Mouse (Mus musculus): ENCODE results near the gene Il1rl2. TPM values are rescaled to one million over a fixed set of nuclear protein-coding genes. Genes with fewer than 3 reads are reported as not detected.
"Not testable (repeated sequence)": the region's sequence is repeated elsewhere in the genome, so short reads cannot be mapped to it uniquely, and the experiment has no call there.

The Il1rl2 gene
- polyA plus RNA-seq (2015; fragmentation: Nextera tagmentation; extraction: Ambion mirVana) = 5.9 and 7.3 TPM in 2 replicates

DNA sequence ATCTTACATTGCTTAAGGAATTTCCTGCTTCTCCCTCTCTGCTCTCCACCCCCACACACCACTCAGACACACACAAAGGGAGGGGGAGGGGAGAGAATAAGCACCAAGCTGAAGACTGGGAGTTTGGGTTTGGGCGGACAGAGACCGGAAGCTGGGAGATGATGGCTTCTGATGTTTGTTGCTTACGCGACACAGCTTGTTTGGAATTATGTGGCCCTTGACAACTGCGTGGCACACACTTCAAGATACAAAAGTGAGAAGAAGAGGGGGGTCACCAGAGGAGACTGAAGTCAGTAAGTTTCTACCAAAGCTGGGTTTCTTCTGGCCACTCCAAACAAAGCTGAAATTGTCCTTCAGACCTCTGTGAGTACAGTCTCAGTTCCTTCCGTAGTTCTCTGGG, at the start of gene Il1rl2:
Gene Il1rl2 (plus strand): TSS at position 154 of the 400 bp plus-strand sequence.
- peak; percentile 48 for DNase-seq (ENCODE audit: low spot score)

DNA sequence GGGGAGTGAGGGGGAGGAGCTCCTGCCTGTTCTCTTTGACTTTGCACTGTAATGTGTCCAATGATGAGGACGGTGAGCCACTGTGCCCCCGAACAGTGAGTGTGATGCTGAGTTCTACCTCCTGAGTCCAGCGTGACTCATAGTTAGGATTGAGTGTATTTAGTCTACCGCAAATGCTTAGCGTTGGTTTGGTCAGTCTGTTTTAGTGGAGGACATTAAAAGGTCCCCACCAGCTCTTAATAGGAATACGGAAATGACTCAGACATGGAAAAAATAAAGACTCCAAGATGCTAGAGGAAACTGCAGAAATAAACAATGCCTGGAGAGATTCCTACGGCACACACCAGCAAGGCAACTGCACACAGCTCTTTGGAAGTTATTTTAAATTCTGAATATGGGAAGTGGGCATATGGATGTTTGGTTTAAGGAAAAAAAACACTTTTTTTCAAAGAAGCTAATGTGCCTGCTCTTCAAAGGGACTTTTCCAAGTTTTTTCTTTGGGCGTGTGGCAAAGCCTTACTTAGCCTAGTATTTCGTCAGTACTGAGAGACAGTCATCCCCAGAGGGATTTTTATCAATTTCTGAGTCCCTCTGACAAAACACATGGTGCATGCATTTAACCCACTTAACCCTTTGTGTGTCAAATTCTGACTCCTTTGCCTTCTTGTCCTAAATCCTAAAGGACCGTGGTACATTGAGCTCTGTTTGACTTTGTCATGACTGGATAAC, 49.0 kb upstream of the Il1rl2 start:
- no peak for DNase-seq (ENCODE audit: low spot score)

DNA sequence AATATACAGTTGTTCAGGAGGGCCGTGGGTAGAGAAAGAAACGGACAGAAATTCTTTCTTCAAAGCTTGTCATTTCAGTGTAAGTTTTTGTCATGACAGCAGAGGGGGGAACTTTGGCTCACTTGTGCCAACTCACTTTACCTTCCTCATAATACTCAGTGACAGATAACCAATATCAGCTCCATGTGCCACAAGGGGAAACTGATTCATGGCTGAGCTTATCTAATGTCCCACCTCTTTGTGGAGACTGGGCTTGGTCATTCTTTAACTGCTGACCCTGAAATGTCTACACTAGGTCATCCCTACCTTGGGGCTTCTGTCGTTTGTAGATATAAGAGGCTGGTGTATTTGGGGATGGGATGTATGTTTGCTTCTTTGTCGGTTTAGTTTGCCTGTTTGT, 46.5 kb upstream of the Il1rl2 start:
- no peak for DNase-seq (ENCODE audit: low spot score)

DNA sequence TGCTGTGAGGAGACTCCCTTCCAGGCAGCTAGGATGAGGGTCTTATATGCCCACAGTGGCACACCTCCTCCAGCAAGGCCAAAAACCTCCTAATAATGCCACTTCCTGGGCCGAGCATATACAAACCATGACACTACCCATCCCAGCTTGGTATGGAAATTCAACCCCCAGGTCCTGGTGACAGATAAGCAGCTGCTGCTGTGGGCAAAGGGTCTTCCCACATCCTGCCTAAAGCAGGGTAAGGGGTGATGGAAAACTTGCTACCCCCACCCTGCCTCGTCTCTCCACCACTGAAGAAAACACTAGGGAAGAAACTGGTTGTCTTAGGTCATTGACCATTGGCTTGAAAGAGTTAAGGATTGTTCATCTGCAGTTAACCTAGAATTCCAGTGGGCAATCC, 45.7 kb upstream of the Il1rl2 start:
- DNase-seq (ENCODE audit: low spot score) = no peak

DNA sequence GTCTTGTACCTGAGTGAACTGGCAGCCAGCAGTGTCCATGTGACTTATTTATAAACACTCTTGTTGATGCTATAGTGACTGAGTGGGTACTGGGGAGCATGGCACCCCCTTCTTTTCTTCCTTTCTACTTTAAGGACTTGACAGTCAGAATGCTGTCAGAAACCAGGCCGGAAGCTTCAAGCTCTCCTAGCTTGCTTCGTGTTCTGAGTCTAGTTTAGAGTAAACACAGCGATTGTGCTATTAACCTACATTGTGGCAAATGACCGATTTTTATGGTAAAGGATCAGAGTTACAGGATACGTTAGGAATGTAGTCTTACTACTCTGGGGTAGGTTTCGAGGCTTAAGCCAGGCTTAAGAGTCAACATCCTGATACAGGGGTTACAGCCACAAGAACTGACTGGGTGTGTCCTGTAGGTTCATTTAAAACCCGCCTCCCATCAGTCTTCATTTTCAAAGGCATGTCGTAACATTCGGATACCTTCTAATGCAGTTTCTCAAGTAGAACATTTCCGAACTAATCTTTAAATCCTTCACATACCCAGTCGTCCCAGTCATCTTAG, 45.1 kb upstream of the Il1rl2 start:
- no peak for DNase-seq (ENCODE audit: low spot score)

DNA sequence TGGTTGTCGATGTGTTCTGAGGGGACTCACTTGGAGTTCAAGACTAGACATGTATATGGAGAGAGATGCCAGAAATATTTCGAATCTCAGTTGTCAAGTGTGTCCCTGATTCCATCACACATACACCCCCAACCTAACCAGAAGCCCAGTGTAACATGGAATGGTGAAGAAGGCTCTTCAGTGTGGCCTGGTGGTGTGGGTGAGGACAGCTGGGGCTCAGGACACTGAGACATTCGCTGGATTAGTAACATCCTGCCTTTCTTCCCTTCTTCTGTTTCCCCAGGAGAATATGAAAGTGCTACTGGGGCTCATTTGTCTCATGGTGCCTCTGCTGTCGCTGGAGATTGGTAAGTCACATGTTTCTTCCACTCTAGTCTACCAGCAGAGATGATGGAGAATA, 42.5 kb upstream of the Il1rl2 start:
- no peak for DNase-seq (ENCODE audit: low spot score)

DNA sequence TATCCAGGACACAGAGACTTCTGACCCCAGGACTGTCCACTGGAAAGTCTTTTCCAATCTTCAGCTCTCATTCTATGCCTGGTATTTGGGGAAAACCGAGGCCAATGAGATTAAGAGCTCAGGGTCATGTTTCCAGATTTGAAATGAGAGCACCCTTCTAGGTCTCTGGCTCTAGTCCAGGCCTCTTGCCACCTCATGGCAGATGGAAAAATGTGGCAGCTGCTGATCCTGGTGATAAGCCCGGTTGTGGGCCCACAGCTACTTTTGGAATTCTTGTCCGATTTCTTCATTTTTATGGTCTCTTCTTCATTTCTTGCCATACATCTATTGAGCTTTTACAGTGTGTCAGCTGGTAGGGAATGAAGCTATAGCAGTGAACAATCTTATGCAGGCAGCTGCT, 42.0 kb upstream of the Il1rl2 start:
- DNase-seq (ENCODE audit: low spot score) = no peak

DNA sequence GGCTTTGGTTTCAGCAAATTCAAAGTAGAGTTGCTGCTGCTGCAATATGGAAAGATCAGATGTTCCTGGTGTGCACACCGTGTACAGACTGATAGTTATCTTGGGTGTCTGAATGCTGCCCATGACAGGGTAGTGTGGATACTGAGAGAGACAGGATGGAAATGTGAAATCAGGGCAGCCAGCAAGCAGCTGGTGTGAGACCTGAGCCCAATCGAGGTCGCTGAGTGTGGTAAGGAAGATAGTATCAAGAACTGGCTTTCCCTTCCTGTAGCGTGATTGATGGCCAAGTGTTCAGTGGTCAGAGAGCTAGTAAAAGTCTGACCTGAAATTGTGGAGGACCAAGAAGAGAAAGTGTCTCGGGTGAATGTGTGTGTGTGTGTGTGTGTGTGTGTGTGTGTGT, 40.4 kb upstream of the Il1rl2 start:
- DNase-seq (ENCODE audit: low spot score) = no peak

DNA sequence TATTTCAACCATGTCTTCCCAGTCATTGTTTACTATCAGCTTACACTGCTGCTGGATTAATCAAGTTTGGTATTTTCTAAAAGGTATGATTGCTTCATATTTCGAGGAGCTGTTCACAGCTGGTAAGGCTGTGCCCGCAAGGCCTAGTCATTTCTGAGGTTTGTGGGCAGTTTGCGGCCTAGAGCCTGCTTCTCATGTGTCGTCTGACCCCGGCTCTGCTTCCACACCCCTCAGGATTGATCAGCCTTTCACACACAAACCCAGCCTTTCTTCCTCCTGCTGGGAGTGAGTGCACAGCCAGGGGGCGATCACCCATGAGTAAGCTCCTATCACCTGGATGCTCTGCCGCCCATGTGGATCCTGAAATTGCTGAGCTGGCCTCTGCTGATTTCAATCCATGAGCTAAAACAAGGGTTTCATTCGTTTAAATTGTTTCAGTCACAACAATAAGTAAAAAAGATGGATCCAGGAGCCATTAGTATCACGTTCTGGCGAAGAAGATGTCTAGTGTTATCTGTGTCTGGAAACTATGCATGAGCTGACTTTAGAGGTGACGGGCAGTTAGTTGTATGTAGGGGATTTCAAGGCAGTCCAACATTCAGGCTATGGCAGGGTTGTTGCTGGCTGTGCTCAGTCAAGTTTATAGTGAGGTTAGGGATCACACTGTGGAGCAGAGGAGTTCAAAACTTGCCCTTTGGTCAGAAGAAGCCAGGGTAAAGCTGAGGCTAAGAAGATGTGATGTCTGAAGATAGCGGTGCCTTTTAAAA, 33.7 kb upstream of the Il1rl2 start:
- peak; percentile 15 for DNase-seq (ENCODE audit: low spot score)

DNA sequence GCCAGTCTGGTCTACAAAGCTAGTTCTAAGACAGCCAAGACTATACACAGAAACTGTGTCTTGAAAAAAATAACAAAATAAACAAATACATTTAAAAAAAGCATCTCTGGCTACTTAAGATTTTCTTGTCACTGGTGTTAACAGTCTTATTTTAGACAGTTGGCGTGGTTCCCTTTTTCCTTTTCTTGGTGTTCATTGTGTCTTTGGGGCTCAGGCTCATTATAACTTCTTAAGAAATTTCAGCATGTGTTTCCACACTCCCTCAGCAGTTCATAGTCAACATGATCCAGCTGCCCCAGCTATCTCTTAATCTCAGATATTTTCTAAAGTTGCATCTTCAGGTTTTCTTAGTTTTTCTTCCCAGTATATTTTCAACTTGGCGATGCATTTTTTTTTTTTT, 32.2 kb upstream of the Il1rl2 start:
- DNase-seq (ENCODE audit: low spot score) = no peak

DNA sequence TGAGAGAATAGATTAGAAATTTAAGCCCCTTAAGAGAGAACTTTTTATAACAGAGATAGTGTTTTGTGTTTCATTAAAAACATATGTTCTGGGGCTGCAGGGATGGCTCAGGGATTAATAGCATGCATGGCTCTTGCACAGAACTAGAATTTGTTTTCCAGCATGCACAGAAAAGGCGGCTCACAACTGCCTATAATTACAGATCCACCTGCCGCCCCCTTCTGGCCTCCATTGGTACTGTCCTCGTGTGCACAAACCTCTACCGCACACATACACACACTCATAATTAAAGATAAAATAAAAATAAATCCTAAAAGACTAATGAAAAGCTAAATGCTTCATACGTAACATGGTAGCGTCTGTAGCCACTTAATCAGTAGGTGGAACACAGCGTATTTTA, 30.5 kb upstream of the Il1rl2 start:
- DNase-seq (ENCODE audit: low spot score) = no peak

DNA sequence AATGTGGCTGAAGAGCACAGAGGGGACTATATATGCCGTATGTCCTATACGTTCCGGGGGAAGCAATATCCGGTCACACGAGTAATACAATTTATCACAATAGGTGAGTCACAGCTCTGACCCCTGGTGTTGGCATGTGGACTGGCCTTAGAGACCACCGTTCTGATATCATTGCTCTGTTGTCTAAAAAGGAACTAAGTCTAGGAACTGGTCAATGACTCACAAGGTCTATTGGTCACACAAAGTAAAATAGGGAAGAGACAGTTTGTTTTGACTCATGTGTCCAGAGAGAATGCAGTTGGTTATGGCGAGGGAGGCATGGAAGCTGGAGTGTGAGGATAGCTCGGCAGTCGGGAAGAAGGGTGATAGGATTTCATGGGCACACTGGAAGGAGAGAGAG, 29.6 kb upstream of the Il1rl2 start:
- DNase-seq (ENCODE audit: low spot score) = no peak

DNA sequence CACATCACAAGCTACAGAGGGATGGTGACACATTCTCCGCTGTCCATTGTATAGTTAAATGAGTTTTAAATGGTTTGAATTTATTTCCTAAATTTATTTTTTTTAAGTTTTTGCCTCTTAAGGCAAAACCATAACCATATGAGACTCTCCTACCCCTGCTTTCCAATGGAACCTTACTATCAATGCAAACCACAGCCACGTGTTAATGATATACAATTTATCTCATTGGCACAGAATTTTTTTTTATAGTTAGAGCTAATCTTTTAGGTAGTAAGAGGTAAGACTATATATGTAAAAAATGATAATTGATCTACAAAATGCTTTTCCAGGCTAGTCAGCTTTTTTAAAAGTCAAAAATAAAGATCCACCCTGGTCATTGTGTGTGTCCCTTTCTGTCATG, 26.4 kb upstream of the Il1rl2 start:
- no peak for DNase-seq (ENCODE audit: low spot score)

DNA sequence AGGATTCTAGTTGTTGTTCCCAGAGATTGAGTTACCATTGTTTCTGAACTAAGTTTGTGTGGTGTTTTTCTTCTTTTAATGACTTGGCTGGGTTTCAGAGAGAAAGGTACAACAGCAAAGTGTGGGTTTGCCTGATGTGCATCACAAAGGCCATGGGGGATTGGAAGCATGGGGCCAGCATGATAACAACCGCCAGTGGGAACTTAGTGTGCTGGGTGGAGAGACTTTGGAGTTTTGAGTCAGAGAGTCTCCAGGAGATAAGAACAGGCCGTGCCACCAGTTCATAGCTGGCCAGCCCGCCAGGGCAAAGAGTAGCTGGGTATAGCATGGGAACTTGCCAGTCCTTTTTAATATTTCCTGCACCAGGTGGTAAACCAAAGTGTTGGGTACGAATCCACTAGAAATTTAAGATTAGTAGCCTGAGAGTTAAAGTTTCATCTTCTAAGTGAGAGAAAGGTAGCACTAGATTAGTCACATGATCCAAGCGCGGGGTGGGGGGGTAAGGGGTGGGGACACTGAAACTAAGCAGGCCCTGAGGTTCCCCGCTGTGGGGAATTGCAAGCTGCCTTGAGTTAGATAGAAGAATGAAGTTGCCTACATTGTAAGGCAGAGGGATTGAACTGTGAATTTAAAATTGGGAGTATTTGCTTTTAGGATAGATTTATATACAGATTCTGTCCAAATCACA, 21.1 kb upstream of the Il1rl2 start:
- no peak for DNase-seq (ENCODE audit: low spot score)

DNA sequence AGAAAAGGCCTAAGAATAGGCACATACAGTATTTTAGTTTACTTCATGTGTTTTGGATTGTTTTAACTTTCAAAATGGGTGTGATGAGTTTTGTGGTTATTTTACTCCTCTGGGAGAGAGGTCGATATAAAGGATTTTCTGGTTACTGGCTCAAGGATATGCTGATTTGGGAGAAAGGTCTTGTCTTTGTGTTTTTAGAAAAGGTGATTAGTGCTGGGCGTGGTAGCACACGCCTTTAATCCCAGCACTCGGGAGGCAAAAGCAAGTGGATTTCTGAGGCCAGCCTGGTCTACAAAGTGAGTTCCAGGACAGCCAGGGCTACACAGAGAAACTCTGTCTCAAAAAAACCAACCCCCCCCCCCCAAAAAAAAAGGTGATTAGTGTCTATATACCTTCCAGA, 20.1 kb upstream of the Il1rl2 start:
- DNase-seq (ENCODE audit: low spot score) = not testable (repeated sequence)

DNA sequence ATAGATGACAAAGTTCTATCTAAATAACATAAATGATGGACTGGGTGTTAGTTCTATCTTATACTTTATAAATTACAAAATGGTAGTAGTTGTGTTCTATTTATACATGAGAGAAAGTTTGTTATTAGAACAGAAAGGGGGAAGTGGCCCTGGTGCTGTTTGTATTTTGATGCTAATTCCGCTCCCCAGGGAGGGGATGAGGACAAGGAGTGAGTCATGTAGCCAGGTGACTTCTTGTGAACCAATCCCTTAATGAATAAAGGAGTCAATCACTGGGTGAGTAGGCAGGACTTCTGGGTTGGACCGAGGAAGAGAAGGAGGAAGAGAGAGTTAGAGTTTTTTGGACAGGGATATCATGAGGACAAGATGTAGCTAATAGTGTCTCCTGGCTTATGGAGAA, 18.3 kb upstream of the Il1rl2 start:
- DNase-seq (ENCODE audit: low spot score) = no peak

DNA sequence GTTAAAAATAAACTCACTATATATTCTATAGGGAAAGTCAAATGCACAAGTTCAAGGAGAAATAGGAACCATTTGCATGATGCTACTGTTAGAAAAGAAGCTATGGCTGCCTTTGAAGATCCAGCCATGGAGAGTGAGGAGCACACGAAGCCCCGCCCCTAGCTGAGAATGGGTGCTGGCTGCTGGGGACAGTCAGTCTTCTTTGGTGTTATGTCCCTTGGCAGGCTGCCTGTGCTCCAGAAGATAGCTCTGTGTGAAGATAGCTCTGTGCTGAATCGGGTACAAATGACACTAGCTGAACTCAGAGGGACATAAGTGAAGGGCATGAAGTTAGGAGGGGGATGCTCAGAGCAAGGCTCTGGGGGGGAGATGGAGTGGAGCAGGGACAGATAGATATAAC, 13.3 kb upstream of the Il1rl2 start:
- no peak for DNase-seq (ENCODE audit: low spot score)

DNA sequence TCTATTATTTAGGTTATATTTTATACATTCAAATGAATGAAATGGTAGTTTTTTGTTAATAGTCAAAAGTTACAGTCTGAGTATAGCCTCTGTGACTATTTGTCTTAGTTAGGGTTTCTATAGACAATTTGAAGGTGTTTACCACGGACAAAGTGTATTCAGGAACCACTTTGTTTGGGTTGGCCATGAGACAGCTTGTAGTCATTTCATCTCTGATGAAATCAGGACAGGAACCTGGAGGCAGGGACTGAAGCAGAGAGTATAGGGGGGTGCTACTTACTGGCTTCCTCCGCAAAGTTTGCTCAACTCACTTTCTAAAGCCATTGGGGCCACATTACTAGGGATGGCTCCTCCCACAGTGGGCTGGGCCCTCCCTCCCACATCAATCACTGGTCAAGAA, 12.8 kb upstream of the Il1rl2 start:
- no peak for DNase-seq (ENCODE audit: low spot score)

DNA sequence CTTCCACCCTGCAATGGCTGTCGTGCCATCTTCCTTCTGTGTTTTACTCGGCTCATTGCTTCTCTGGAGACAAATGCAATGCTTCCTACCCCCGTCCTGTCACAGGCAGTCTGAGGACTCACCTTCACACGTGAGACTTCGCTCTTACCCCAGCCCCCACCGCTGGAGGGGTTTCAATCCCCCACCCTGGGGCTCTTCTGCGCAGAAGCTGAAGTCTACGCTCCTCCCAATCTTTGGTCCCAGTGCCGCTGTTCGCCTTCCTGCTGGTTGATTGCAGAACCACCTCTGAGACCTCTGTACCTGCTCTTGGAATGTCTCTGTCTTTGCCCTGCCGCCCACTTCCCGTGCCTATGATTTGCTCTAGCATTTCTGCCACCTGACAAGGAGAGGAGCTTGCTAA, 10.4 kb upstream of the Il1rl2 start:
- no peak for DNase-seq (ENCODE audit: low spot score)

DNA sequence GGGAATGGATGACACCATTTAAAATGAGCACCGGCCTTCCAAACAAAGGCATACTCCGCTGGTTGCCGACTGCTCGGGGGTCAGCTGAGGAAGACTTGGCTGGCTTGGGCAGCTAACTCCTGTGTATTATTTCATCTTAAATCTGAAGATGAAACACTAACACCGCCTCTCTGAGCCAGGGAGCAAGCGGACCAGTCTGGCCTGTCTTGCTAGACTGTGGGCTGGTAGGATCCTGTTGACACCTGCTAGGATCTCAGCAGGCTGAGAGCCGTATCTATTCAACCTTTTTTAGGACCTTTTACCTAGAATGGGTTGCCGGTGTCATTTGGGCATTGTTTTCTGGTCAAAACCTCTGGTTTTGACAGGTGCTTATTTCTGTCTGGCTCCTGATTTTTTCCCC, 6.8 kb upstream of the Il1rl2 start:
- DNase-seq (ENCODE audit: low spot score) = no peak

DNA sequence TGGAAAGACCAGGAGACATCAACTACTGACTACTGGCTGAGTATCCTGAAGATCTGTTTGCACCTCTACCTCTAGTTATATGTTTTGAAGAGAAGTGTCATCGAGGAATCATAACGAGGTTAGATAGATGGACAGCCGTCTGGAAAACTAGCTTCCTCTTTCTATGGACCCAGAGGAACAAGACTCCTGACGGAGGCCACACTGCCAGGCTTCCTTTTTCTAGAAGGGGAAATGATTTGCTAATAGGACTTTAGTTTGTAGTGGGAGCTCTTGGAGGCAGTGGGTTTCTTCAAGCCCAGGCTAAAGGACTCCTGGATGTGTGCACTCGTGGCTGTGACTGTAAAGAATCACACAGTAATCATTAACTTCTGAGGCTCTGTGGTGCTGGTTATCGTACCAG, 2.6 kb upstream of the Il1rl2 start:
- no peak for DNase-seq (ENCODE audit: low spot score)

DNA sequence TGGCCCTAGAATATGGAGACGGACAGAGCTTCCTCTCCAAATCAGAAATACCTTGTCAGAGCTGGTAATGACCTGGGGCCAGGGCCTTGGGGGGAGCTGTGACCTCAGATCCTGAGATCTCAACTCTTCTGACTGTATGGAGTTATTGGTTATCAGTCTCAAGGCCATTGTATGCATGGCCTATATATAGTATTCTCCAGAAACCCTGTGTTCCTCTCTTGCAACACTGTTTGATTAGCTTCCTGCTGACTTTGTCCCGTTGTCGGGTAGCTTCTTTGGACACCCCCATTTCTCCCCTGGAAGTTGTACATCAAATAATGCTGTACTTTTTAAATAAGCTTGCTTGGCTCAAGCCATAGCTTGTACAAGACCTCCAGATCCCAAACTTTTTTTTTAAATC, 1.9 kb upstream of the Il1rl2 start:
- DNase-seq (ENCODE audit: low spot score) = no peak
